Mouse (Mus musculus) kidney, postnatal 36 days (tissue): ENCODE measurements around the gene Ccl4.

ENCODE experiments used
- DNase-seq, 2 experiments: peaks; one replicate each; pipeline ENCODE4 v3.0.0; 2021 to 2022; ENCODE audit warnings: mixed read lengths in 2 of 2

Ccl4 gene

DNA sequence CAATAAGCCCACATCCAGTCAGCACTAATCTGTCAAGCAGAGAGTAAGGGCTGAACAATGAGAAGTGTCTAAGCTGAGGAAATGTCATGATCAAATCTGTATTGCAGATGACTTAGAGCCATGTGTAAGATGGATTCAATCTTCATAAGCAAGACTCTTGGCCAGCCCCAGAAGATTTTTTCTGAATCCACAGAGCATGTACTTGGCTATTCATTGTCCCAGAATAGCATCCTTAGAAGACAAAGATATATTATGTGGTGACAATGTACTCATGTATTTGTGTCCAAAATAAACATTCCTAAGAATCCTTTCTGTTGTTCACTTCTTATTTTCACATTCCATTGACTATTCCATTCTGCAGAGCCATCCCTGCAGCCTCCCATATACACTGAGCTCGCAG is 27.5 kb downstream of the Ccl4 start:
- DNase-seq: no peak

DNA sequence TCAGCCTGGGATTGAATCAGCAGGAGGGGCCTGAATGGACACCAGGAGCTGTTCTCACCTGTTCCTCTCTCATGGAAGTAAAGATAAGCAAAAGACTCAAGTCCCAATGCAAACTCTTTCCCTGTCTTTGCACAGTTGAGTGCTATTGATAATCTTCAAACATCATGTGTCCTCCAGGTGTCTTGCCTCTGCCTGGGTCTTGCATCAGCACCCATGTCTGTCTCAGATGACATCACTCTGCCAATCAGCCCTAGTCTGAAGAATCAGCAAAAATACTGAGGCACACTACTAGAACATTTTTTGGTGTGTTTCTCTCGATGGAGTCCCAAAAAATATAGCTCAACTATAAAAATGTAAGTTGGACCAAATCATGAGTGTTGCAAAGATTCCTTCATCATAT is 29.6 kb downstream of the Ccl4 start:
- DNase-seq: no peak

DNA sequence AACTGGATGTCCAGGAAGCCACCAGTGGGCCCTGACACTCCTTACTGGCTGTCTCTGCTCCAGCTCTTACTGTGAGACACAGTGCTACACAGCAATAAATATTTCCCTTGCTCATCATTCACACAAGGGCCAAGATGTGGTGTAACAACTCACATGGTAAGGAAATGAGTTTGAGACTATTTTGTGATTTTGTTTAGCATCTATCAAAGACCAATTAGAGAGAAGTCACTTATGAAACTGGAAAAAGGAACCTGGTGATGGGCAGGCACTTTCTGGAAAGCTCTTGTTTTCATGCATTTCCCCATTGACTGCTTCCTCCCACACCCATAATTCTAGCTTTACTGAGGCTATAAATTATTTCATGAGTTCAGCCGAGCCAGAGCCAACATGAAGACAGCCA is 41.3 kb downstream of the Ccl4 start, which contains the start of gene Wfdc17:
TSS of gene Wfdc17 (plus strand) at position 287 of the 400 bp plus-strand sequence.
- no peak for DNase-seq

DNA sequence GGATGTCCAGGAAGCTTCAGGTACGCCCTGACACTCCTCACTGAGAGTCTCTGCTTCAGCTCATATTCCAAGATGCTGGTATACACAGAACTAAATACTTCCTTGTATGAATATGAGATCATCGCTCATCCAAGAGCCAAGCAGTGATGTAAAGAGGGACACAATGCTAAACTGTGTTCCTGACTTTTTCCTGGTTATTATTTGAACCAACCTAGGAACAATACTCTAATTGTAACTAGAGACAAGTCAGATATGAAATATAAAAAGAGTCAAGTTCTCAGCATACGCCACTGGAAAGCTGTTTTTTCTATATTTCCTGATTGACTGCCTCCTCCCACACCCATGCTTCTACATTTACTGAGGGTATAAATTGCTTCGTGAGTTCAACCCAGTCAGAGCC is 46.3 kb downstream of the Ccl4 start, which contains the start of gene Wfdc18:
TSS of gene Wfdc18 (plus strand) at position 301 of the 400 bp plus-strand sequence.
- no peak for DNase-seq

DNA sequence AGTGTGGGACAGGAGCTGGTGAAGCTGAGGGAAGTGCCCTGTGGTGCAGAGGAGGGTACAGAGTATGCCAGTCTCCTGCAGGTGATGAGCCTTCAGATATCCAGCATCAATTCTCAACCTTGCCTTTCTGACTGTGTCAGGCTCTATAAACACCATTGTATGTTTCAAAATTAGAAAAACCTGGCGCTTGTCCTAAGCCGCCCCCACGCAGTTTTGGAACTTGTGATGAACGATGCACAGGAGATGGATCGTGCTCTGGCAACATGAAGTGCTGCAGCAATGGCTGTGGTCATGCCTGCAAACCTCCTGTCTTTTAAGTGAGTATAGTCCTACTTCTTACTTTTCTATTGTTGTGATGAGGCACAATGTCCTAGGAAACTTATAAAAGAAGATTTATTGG is 47.3 kb downstream of the Ccl4 start:
- no peak for DNase-seq

DNA sequence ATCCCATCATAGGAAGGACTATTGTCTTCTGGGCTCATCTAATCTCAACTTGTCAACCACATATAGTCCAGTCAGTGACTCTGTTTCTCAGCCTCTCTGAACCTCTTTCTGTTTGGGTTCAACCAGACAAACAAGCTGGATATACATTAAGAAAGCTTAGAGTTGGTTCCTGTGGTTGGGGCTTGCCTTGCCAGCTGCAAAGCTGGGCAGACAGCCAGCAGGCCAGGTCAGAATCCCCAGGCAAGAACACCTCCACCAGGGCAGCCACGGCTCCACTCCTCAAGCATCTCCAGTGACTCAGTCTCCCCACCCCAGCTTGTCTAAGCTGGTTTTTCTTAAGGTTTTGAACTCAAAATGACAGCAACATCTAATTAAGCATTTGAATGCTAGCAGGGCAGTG is 50.3 kb downstream of the Ccl4 start:
- no peak for DNase-seq

DNA sequence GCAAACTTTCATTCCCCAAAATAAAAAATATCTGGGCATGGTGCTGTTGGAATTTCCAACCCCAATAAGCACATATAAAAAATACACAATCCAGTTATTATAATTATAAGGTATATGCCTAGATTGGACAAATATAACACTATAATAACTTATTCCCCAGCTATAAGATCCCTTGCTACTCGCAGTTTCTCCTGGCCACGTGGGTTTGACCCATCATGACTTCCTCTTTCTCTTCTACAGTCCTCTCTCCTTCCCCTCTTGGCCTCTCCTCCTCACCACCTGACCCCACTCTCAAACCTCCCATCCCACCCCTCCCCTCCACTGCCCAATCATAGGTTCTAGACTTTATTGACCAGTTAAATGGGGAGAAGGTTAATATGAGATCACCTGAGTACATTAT is 51.5 kb downstream of the Ccl4 start:
- no peak for DNase-seq
